Mouse (Mus musculus): ENCODE data around the gene Aldh4a1. TPM values are rescaled to one million over a fixed set of nuclear protein-coding genes. Genes with fewer than 3 reads are reported as not detected.

Aldh4a1 gene
- polyA plus RNA-seq, 1 experiment from 2014 or later = 29.5 TPM

DNA sequence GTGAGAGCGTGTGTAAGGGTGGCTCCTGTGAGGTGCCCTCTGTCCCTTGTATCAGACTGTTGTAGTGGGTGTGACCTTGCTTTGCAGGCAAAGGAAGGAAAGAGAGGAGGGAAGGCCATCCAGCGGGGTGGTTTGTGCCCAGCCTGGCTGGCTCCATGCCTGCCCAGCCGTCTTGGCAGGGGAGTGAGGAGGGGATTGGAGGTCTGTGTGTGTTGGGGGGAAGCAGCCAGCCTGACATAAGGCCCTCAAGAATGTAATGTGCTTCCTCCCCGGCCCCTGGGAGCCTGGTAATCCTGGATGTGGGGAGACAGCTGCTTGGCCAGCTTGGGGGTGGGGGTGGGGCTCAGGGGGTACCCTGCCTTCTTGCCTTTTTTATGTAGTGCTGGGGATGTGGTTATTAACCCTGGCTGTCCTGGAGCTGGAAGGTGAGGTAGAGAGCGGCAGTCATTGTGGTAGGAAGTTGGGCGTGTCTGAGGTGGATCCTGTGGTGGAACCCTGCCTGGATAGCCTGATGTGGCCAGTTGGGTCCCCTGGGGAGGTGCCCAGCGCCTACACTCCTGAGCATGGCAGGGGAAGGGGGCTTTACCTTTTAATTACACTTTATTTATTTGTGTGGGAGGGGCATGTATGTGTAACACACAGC, 67.1 kb downstream of the Aldh4a1 start:
- 44% methylated on average over 7 of the region's 7 CpGs for WGBS
- 0 out of 2 replicates have a peak, but pooled peaks cover 6% of the 10 kb centered on the region for H3K4me1 ChIP-seq
- no peaks in the 10 kb centered on the region for H3K9me3 ChIP-seq (replicated peaks)
- H3K36me3 ChIP-seq = no peaks in the 10 kb centered on the region
- no peak for ATAC-seq (ENCODE audit: low FRiP score)
- H3K9ac ChIP-seq (replicated peaks) = no peak overlapping the region
- H3K27ac ChIP-seq (replicated peaks) = no peak overlapping the region
- H3K27me3 ChIP-seq (replicated peaks) = peaks cover 6% of the 10 kb centered on the region; the same call in 1 of the 2 replicates
- no peak overlapping the region for H3K4me3 ChIP-seq (replicated peaks)
- H3K4me2 ChIP-seq = no peak overlapping the region

DNA sequence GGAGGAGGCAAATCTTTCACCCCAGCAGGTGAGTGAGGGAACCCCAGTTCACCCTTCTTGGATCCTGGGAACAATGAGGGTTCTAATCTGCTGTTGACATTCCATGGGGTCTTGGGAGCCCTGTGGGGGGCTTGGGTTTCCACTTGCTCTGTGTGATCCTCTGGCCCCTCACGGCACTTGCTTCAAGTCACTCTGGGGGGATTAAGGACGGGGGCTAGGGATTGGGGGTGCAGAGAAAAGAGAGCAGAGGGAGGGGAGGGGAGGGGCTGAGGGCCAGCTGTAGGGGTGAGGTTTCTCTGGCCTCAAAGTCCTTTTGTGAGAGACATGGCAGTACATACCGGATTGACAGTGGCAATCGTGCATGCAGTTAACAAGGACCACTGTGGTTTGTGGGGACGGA, 70.6 kb downstream of the Aldh4a1 start:
- Histone ChIP-seq H3K4me3 (replicated peaks) (no peak overlapping the region), H3K27ac (replicated peaks) (no peak overlapping the region), H3K27me3 (replicated peaks) (peaks cover 6% of the 10 kb centered on the region; the same call in 1 of the 2 replicates), H3K9ac (replicated peaks) (no peak overlapping the region), H3K9me3 (replicated peaks) (no peaks in the 10 kb centered on the region), H3K4me1 (peaks cover 13% of the 10 kb centered on the region; the same call in 1 of the 2 replicates), H3K36me3 (no peaks in the 10 kb centered on the region), H3K4me2 (no peak overlapping the region)
- 49% methylated on average over 5 of the region's 5 CpGs for whole genome bisulfite sequencing
- no peak for ATAC-seq (ENCODE audit: low FRiP score)

- Histone ChIP-seq H3K27ac (replicated peaks) (no peak overlapping the region), H3K4me1 (peaks cover 7% of the 10 kb centered on the region; the same call in 1 of the 2 replicates), H3K4me3 (replicated peaks) (no peak overlapping the region), H3K9me3 (replicated peaks) (no peaks in the 10 kb centered on the region), H3K9ac (replicated peaks) (0 out of 2 replicates have a peak overlapping the region, but pooled peaks have one; percentile 7), H3K36me3 (no peaks in the 10 kb centered on the region), H3K4me2 (no peak overlapping the region), H3K27me3 (replicated peaks) (peaks cover 6% of the 10 kb centered on the region; the same call in 1 of the 2 replicates)
- ATAC-seq (ENCODE audit: low FRiP score) = no peak
- WGBS = 5% methylated on average over 9 of the region's 9 CpGs
These were observed 75.1 kb downstream of the Aldh4a1 start for GRCm38 (mm10) chr4:139697755-139698154.

GRCm38 (mm10) chr4:139698602-139699001, 75.9 kb downstream of the Aldh4a1 start:
- no peak overlapping the region for H3K4me2 ChIP-seq
- H3K36me3 ChIP-seq = no peaks in the 10 kb centered on the region
- H3K27me3 ChIP-seq (replicated peaks) = peaks cover 4% of the 10 kb centered on the region; the same call in 1 of the 2 replicates
- H3K4me1 ChIP-seq = peaks cover 7% of the 10 kb centered on the region; the same call in 1 of the 2 replicates
- ATAC-seq (ENCODE audit: low FRiP score) = no peak
- no peak overlapping the region for H3K4me3 ChIP-seq (replicated peaks)
- H3K27ac ChIP-seq (replicated peaks) = no peak overlapping the region
- 56% methylated on average over 8 of the region's 8 CpGs for WGBS
- no peaks in the 10 kb centered on the region for H3K9me3 ChIP-seq (replicated peaks)
- no peak overlapping the region for H3K9ac ChIP-seq (replicated peaks)

Small RNA genes within 50 kb of the gene (microRNA-seq; reads per million reads assigned to microRNA genes)
- gene Gm25571 (not detected), gene Mir7020 (not detected)

Other genes starting within 250 kb of the Aldh4a1 start
- 4.5 and 5.2 TPM in 2 replicates for gene Iffo2, start 92.3 kb upstream of the Aldh4a1 start, polyA plus RNA-seq (2015; fragmentation: Nextera tagmentation; extraction: Ambion mirVana)
- not detected in 2 replicates for gene Gm21969, start 19.7 kb upstream of the Aldh4a1 start, polyA plus RNA-seq (2015; fragmentation: Nextera tagmentation; extraction: Ambion mirVana)
- gene Tas1r2, start 30.7 kb downstream of the Aldh4a1 start, polyA plus RNA-seq (2015; fragmentation: Nextera tagmentation; extraction: Ambion mirVana) = not detected in 2 replicates
- gene Pax7, start 210.7 kb downstream of the Aldh4a1 start, polyA plus RNA-seq (2015; fragmentation: Nextera tagmentation; extraction: Ambion mirVana) = 0.14 and 0.17 TPM in 2 replicates

Measured in neural tube, embryonic 15.5 days (tissue).